19 mouse cellular contexts compared by ENCODE assay signal in the genomic region with DNA sequence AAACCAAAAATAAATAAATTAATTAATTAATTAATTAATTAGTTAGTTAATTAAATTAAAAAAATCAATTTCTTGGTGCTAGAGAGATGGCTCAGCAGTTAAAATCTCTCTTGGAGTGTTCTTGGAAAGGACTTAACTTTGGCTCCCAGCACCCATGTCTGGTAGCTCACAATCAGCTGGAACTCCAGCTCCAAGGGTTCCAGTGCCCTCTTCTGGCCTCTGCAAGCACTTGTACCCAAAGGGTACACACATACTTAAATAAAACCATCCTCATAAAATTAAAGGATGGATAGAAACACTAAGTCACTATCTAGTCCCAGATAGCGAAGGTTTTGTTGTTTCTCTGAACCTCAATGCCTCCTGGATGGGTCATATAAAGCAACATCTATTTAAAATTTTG. TPM values are rescaled to one million over a fixed set of nuclear protein-coding genes. Genes with fewer than 3 reads are reported as not detected.
DNase-seq lines count a peak whose midpoint lies in the region; ATAC-seq and TF ChIP-seq lines count a peak whose summit lies in the region.
"Had no signal": no experiment of that assay in that cellular context is flagged by ENCODE, and none has a peak within 500 bp of the region (broad histone marks: within the 10 kb centered on the region; RNA-seq: fewer than 3 reads in every experiment).

No protein-coding gene starts in this region.

- no peak overlapping the region for H3K9ac ChIP-seq in intestine, postnatal 0 days (ENCODE audit: low read depth, low read length)
- H3K9ac ChIP-seq in intestine, embryonic 16.5 days (ENCODE audit: low read depth, low read length) = no peak overlapping the region
- no peak overlapping the region for H3K9ac ChIP-seq in lung, embryonic 14.5 days
- no peak overlapping the region for H3K9ac ChIP-seq in ES-Bruce4 (ENCODE audit: low read depth, poor library complexity, severe bottlenecking)
- no peak overlapping the region for H3K9ac ChIP-seq in forebrain, embryonic 12.5 days
- H3K9ac ChIP-seq: forebrain, embryonic 13.5 days; heart, embryonic 15.5 days; midbrain, embryonic 13.5 days had no signal

- WGBS in intestine, postnatal 0 days = 98% methylated on average over 1 of the region's 1 CpGs
- WGBS in intestine, embryonic 16.5 days = 100% methylated on average over 1 of the region's 1 CpGs
- WGBS in lung, embryonic 14.5 days = 88% methylated on average over 1 of the region's 1 CpGs
- WGBS in forebrain, embryonic 12.5 days = 100% methylated on average over 1 of the region's 1 CpGs

- H3K4me1 ChIP-seq in intestine, postnatal 0 days (replicated peaks; ENCODE audit: control insufficient read depth, insufficient read depth, low read length) = no peaks in the 10 kb centered on the region
- no peaks in the 10 kb centered on the region for H3K4me1 ChIP-seq in intestine, embryonic 16.5 days (ENCODE audit: control insufficient read depth, insufficient read depth, low read length)
- no peaks in the 10 kb centered on the region for H3K4me1 ChIP-seq in lung, embryonic 14.5 days (ENCODE audit: insufficient read depth)
- no peaks in the 10 kb centered on the region for H3K4me1 ChIP-seq in ES-Bruce4 (ENCODE audit: control insufficient read depth, insufficient read depth, low read length)
- 0 out of 2 replicates have a peak, but pooled peaks cover 5% of the 10 kb centered on the region for H3K4me1 ChIP-seq in forebrain, embryonic 12.5 days
- H3K4me1 ChIP-seq: forebrain, embryonic 13.5 days; heart, embryonic 15.5 days; midbrain, embryonic 13.5 days had no signal

- H3K27me3 ChIP-seq in intestine, postnatal 0 days (replicated peaks; ENCODE audit: control insufficient read depth, insufficient read depth, low read length) = no peaks in the 10 kb centered on the region
- no peaks in the 10 kb centered on the region for H3K27me3 ChIP-seq in intestine, embryonic 16.5 days (replicated peaks; ENCODE audit: control insufficient read depth, insufficient read depth, low read length)
- no peaks in the 10 kb centered on the region for H3K27me3 ChIP-seq in lung, embryonic 14.5 days (ENCODE audit: insufficient read depth, low read length)
- no peaks in the 10 kb centered on the region for H3K27me3 ChIP-seq in ES-Bruce4 (ENCODE audit: control insufficient read depth, insufficient read depth, low read length, poor library complexity, severe bottlenecking)
- no peaks in the 10 kb centered on the region for H3K27me3 ChIP-seq in forebrain, embryonic 12.5 days
- H3K27me3 ChIP-seq: forebrain, embryonic 13.5 days; heart, embryonic 15.5 days; midbrain, embryonic 13.5 days had no signal

- TF ChIP-seq CTCF in intestine, postnatal 0 days (IDR thresholded peaks at IDR 0.05; ENCODE audit: low read depth) = peak; percentile 30
- TF ChIP-seq CTCF in lung, embryonic 14.5 days (IDR thresholded peaks at IDR 0.05; ENCODE audit: low read depth) = 0 out of 2 replicates have a peak, but pooled peaks have one; percentile 13
- TF ChIP-seq CTCF in ES-Bruce4 (IDR thresholded peaks at IDR 0.05; ENCODE audit: low read depth, low read length) = peak; percentile 39

- no peak for DNase-seq in lung, embryonic 14.5 days
- DNase-seq in lung, postnatal 25 days (ENCODE audit: low spot score) = no peak
- DNase-seq in urinary bladder, postnatal 36 days (ENCODE audit: low spot score in 2 of 2) = no peak
- DNase-seq: cerebellum, adult 9-11 months; embryo, embryonic 11 days; kidney, adult 9 months; layer of hippocampus, postnatal 36 days; right cerebral cortex, postnatal 4 days had no signal

- H3K4me3 ChIP-seq in intestine, postnatal 0 days (ENCODE audit: low read depth, low read length) = no peak overlapping the region
- no peak overlapping the region for H3K4me3 ChIP-seq in intestine, embryonic 16.5 days (ENCODE audit: low read length)
- H3K4me3 ChIP-seq in lung, embryonic 14.5 days (ENCODE audit: low read depth, low read length) = no peak overlapping the region
- no peak overlapping the region for H3K4me3 ChIP-seq in ES-Bruce4 (ENCODE audit: low read depth, low read length)
- no peak overlapping the region for H3K4me3 ChIP-seq in forebrain, embryonic 12.5 days (replicated peaks)
- H3K4me3 ChIP-seq: forebrain, embryonic 13.5 days; heart, embryonic 15.5 days; midbrain, embryonic 13.5 days; myocyte had no signal

- H3K4me2 ChIP-seq in intestine, postnatal 0 days (replicated peaks; ENCODE audit: low read depth) = no peak overlapping the region
- H3K4me2 ChIP-seq in intestine, embryonic 16.5 days (ENCODE audit: low read depth, low read length) = no peak overlapping the region
- H3K4me2 ChIP-seq in lung, embryonic 14.5 days = no peak overlapping the region
- H3K4me2 ChIP-seq in forebrain, embryonic 12.5 days = no peak overlapping the region
- H3K4me2 ChIP-seq: forebrain, embryonic 13.5 days; heart, embryonic 15.5 days; midbrain, embryonic 13.5 days had no signal

- no peak for TF ChIP-seq POLR2A in ES-Bruce4 (IDR thresholded peaks at IDR 0.05; ENCODE audit: insufficient read depth, low read length)

- no peaks in the 10 kb centered on the region for H3K9me3 ChIP-seq in intestine, postnatal 0 days (ENCODE audit: control insufficient read depth)
- no peaks in the 10 kb centered on the region for H3K9me3 ChIP-seq in intestine, embryonic 16.5 days (ENCODE audit: control insufficient read depth, low read length)
- no peaks in the 10 kb centered on the region for H3K9me3 ChIP-seq in lung, embryonic 14.5 days (ENCODE audit: low read depth, low read length)
- no peaks in the 10 kb centered on the region for H3K9me3 ChIP-seq in ES-Bruce4 (replicated peaks; ENCODE audit: control insufficient read depth, insufficient read depth, low read length, poor library complexity, severe bottlenecking)
- no peaks in the 10 kb centered on the region for H3K9me3 ChIP-seq in forebrain, embryonic 12.5 days
- H3K9me3 ChIP-seq: forebrain, embryonic 13.5 days; heart, embryonic 15.5 days; midbrain, embryonic 13.5 days had no signal

- no peak for TF ChIP-seq EP300 in ES-Bruce4 (IDR thresholded peaks at IDR 0.05; ENCODE audit: insufficient read depth, low read depth, low read length)

- H3K27ac ChIP-seq in intestine, postnatal 0 days (ENCODE audit: low read depth, low read length) = no peak overlapping the region
- no peak overlapping the region for H3K27ac ChIP-seq in intestine, embryonic 16.5 days (ENCODE audit: low read length)
- no peak overlapping the region for H3K27ac ChIP-seq in lung, embryonic 14.5 days (ENCODE audit: low read depth)
- H3K27ac ChIP-seq in ES-Bruce4 (ENCODE audit: insufficient read depth, low read length) = no peak overlapping the region
- no peak overlapping the region for H3K27ac ChIP-seq in forebrain, embryonic 12.5 days
- H3K27ac ChIP-seq: forebrain, embryonic 13.5 days; heart, embryonic 15.5 days; hindbrain, postnatal 0 days; macrophage; midbrain, embryonic 13.5 days had no signal

- H3K36me3 ChIP-seq in intestine, postnatal 0 days (ENCODE audit: control insufficient read depth, insufficient read depth) = no peaks in the 10 kb centered on the region
- H3K36me3 ChIP-seq in intestine, embryonic 16.5 days (ENCODE audit: control insufficient read depth, insufficient read depth, low read length) = no peaks in the 10 kb centered on the region
- no peaks in the 10 kb centered on the region for H3K36me3 ChIP-seq in lung, embryonic 14.5 days (ENCODE audit: insufficient read depth)
- no peaks in the 10 kb centered on the region for H3K36me3 ChIP-seq in ES-Bruce4 (ENCODE audit: control insufficient read depth, insufficient read depth, low read length, poor library complexity, severe bottlenecking)
- no peaks in the 10 kb centered on the region for H3K36me3 ChIP-seq in forebrain, embryonic 12.5 days (replicated peaks)
- H3K36me3 ChIP-seq: heart, embryonic 15.5 days; midbrain, embryonic 13.5 days had no signal

- ATAC-seq in intestine, postnatal 0 days = no peak
- no peak for ATAC-seq in intestine, embryonic 16.5 days
- ATAC-seq in lung, embryonic 14.5 days (ENCODE audit: insufficient read depth) = no peak
- 0 out of 2 replicates have a peak, but pooled peaks have one; percentile 42 for ATAC-seq in megakaryocyte-erythroid progenitor cell, adult 5-6 weeks (replicated peaks; ENCODE audit: low FRiP score, low TSS enrichment, poor library complexity, severe bottlenecking)
- ATAC-seq in forebrain, embryonic 12.5 days (ENCODE audit: low FRiP score) = no peak
- ATAC-seq: forebrain, embryonic 13.5 days; hindbrain, postnatal 0 days; midbrain, embryonic 13.5 days had no signal

RNA-seq across cellular contexts. Expression of a gene that starts 8.5 kb away (rescaled TPM):
- 0.55 and 0.61 TPM in 2 replicates for polyA plus RNA-seq in intestine, postnatal 0 days (2015; fragmentation: Nextera tagmentation; extraction: Ambion mirVana)
- polyA plus RNA-seq in intestine, embryonic 16.5 days (2015; fragmentation: Nextera tagmentation; extraction: Ambion mirVana) = 0.77 and 0.92 TPM in 2 replicates
- 0.33 and 0.95 TPM in 2 replicates for polyA plus RNA-seq in lung, embryonic 14.5 days (2014; fragmentation: Nextera tagmentation; extraction: Ambion mirVana)
- not detected in 2 replicates for polyA plus RNA-seq in ES-Bruce4 (2011; ENCODE audit: insufficient read depth, insufficient read length, low read depth, missing spikeins)
- 0.59 TPM in 1 of 2 replicates, not detected in the other for total RNA-seq in megakaryocyte-erythroid progenitor cell, adult 5-6 weeks (2014; fragmentation: Nextera tagmentation)
- total RNA-seq in megakaryocyte-erythroid progenitor cell, adult 5-6 weeks (2017) = 0.11 TPM in 1 of 2 replicates, not detected in the other
- 1.6 and 1.9 TPM in 2 replicates for polyA plus RNA-seq in forebrain, embryonic 12.5 days (2016; fragmentation: Nextera tagmentation; extraction: Ambion mirVana)

RNA-seq across cellular contexts. Expression of a gene that starts 43.4 kb away (rescaled TPM):
- 8.0 and 8.8 TPM in 2 replicates for polyA plus RNA-seq in intestine, postnatal 0 days (2015; fragmentation: Nextera tagmentation; extraction: Ambion mirVana)
- 7.3 and 8.6 TPM in 2 replicates for polyA plus RNA-seq in intestine, embryonic 16.5 days (2015; fragmentation: Nextera tagmentation; extraction: Ambion mirVana)
- polyA plus RNA-seq in lung, embryonic 14.5 days (2014; fragmentation: Nextera tagmentation; extraction: Ambion mirVana) = 12.4 and 14.2 TPM in 2 replicates
- 47.5 and 47.6 TPM in 2 replicates for polyA plus RNA-seq in ES-Bruce4 (2011; ENCODE audit: insufficient read depth, insufficient read length, low read depth, missing spikeins)
- 18.9 and 33.1 TPM in 2 replicates for total RNA-seq in megakaryocyte-erythroid progenitor cell, adult 5-6 weeks (2014; fragmentation: Nextera tagmentation)
- total RNA-seq in megakaryocyte-erythroid progenitor cell, adult 5-6 weeks (2017) = 59.9 and 69.4 TPM in 2 replicates
- 6.4 and 10.2 TPM in 2 replicates for polyA plus RNA-seq in forebrain, embryonic 12.5 days (2016; fragmentation: Nextera tagmentation; extraction: Ambion mirVana)

RNA-seq across cellular contexts. Expression of a gene that starts 43.6 kb away (rescaled TPM):
- polyA plus RNA-seq in intestine, postnatal 0 days (2015; fragmentation: Nextera tagmentation; extraction: Ambion mirVana) = 9.0 and 11.1 TPM in 2 replicates
- 8.8 and 10.3 TPM in 2 replicates for polyA plus RNA-seq in intestine, embryonic 16.5 days (2015; fragmentation: Nextera tagmentation; extraction: Ambion mirVana)
- 7.2 and 8.5 TPM in 2 replicates for polyA plus RNA-seq in lung, embryonic 14.5 days (2014; fragmentation: Nextera tagmentation; extraction: Ambion mirVana)
- 8.4 and 9.6 TPM in 2 replicates for polyA plus RNA-seq in ES-Bruce4 (2011; ENCODE audit: insufficient read depth, insufficient read length, low read depth, missing spikeins)
- 11.2 and 14.2 TPM in 2 replicates for total RNA-seq in megakaryocyte-erythroid progenitor cell, adult 5-6 weeks (2014; fragmentation: Nextera tagmentation)
- 10.3 and 13.6 TPM in 2 replicates for total RNA-seq in megakaryocyte-erythroid progenitor cell, adult 5-6 weeks (2017)
- polyA plus RNA-seq in forebrain, embryonic 12.5 days (2016; fragmentation: Nextera tagmentation; extraction: Ambion mirVana) = 8.6 and 10.5 TPM in 2 replicates
